Comparison of ENCODE assay signal across 8 mouse cellular contexts in genomic region chr8:45333493-45333892, GRCm38 (mm10). TPM values are rescaled to one million over a fixed set of nuclear protein-coding genes. Genes with fewer than 3 reads are reported as not detected.
A peak's percentile ranks its signal among the peaks of the same experiment; 100 is the strongest.
DNase-seq lines count a peak whose midpoint lies in the region; ATAC-seq lines count a peak whose summit lies in the region.

No protein-coding gene starts in this region.

- H3K9me3 ChIP-seq in forebrain, embryonic 14.5 days (replicated peaks; ENCODE audit: control insufficient read depth, low read length), result no peaks in the 10 kb centered on the region
- H3K9me3 ChIP-seq in hindbrain, embryonic 16.5 days (ENCODE audit: control insufficient read depth, low read length), result no peaks in the 10 kb centered on the region
- no peaks in the 10 kb centered on the region for H3K9me3 ChIP-seq in lung, embryonic 16.5 days (ENCODE audit: control insufficient read depth, low read length)
- H3K9me3 ChIP-seq in neural tube, embryonic 15.5 days (replicated peaks), result no peaks in the 10 kb centered on the region

- H3K36me3 ChIP-seq in forebrain, embryonic 14.5 days (ENCODE audit: control insufficient read depth, insufficient read depth, low read length), result no peaks in the 10 kb centered on the region
- no peaks in the 10 kb centered on the region for H3K36me3 ChIP-seq in hindbrain, embryonic 16.5 days (ENCODE audit: control insufficient read depth, insufficient read depth, low read length)
- H3K36me3 ChIP-seq in lung, embryonic 16.5 days (ENCODE audit: control insufficient read depth, insufficient read depth, low read length), result no peaks in the 10 kb centered on the region
- H3K36me3 ChIP-seq in neural tube, embryonic 15.5 days, result no peaks in the 10 kb centered on the region

- H3K4me3 ChIP-seq in forebrain, embryonic 14.5 days (ENCODE audit: low read depth, low read length), result peak overlapping the region; percentile 56
- H3K4me3 ChIP-seq in hindbrain, embryonic 16.5 days (ENCODE audit: low read length), result peak overlapping the region; percentile 56
- H3K4me3 ChIP-seq in lung, embryonic 16.5 days (ENCODE audit: low read length), result peak overlapping the region; percentile 73
- peak overlapping the region; percentile 52 for H3K4me3 ChIP-seq in neural tube, embryonic 15.5 days (replicated peaks)

- peak; percentile 5 to 7 for DNase-seq in left cerebral cortex, postnatal 36 days (ENCODE audit: low spot score in 2 of 2)
- DNase-seq in left cerebral cortex, postnatal 4 days, result no peak
- peak; percentile 57 for DNase-seq in adrenal gland, postnatal 10 days
- peak; percentile 4 for DNase-seq in forebrain, embryonic 14.5 days (ENCODE audit: low spot score)

- peak overlapping the region; percentile 69 for H3K9ac ChIP-seq in forebrain, embryonic 14.5 days (ENCODE audit: low read length)
- 0 out of 2 replicates have a peak overlapping the region, but pooled peaks have one; percentile 2 for H3K9ac ChIP-seq in hindbrain, embryonic 16.5 days (ENCODE audit: low read depth, low read length)
- H3K9ac ChIP-seq in lung, embryonic 16.5 days (ENCODE audit: low read length), result peak overlapping the region; percentile 75
- H3K9ac ChIP-seq in neural tube, embryonic 15.5 days (replicated peaks), result peak overlapping the region; percentile 54

- peak; percentile 16; the same call in 1 of the 2 replicates for ATAC-seq in forebrain, embryonic 14.5 days
- peak; percentile 63 for ATAC-seq in hindbrain, embryonic 16.5 days
- peak; percentile 61 for ATAC-seq in lung, embryonic 16.5 days (ENCODE audit: low read depth)
- ATAC-seq in neural tube, embryonic 15.5 days (ENCODE audit: low FRiP score), result peak; percentile 32; the same call in 1 of the 2 replicates
- no peak for ATAC-seq in CD4-positive, CD25-positive, alpha-beta regulatory T cell, adult 4 months

- intact Hi-C loops in left cerebral cortex, postnatal 36 days (cut with DNase I), result no loop called here
- intact Hi-C loops in left cerebral cortex, postnatal 4 days (cut with DNase I), result no loop called here

- WGBS in forebrain, embryonic 14.5 days, result 4% methylated on average over 8 of the region's 8 CpGs
- WGBS in hindbrain, embryonic 16.5 days, result 3% methylated on average over 8 of the region's 8 CpGs
- 2% methylated on average over 8 of the region's 8 CpGs for WGBS in lung, embryonic 16.5 days
- WGBS in neural tube, embryonic 15.5 days, result 3% methylated on average over 8 of the region's 8 CpGs

- H3K4me1 ChIP-seq in forebrain, embryonic 14.5 days (ENCODE audit: control insufficient read depth, insufficient read depth, low read length), result peaks cover 9% of the 10 kb centered on the region
- peaks cover 9% of the 10 kb centered on the region for H3K4me1 ChIP-seq in hindbrain, embryonic 16.5 days (ENCODE audit: control insufficient read depth, insufficient read depth, low read depth, low read length)
- H3K4me1 ChIP-seq in lung, embryonic 16.5 days (replicated peaks; ENCODE audit: control insufficient read depth, insufficient read depth, low read length), result peaks cover 7% of the 10 kb centered on the region; the same call in 1 of the 2 replicates
- peaks cover 12% of the 10 kb centered on the region for H3K4me1 ChIP-seq in neural tube, embryonic 15.5 days

- H3K27ac ChIP-seq in forebrain, embryonic 14.5 days (ENCODE audit: low read depth, low read length), result no peak overlapping the region
- no peak overlapping the region for H3K27ac ChIP-seq in hindbrain, embryonic 16.5 days (ENCODE audit: low read depth, low read length)
- no peak overlapping the region for H3K27ac ChIP-seq in lung, embryonic 16.5 days (ENCODE audit: low read length)
- no peak overlapping the region for H3K27ac ChIP-seq in neural tube, embryonic 15.5 days (replicated peaks)

- H3K4me2 ChIP-seq in forebrain, embryonic 14.5 days (ENCODE audit: low read length), result peak overlapping the region; percentile 93
- H3K4me2 ChIP-seq in hindbrain, embryonic 16.5 days (ENCODE audit: low read length), result peak overlapping the region; percentile 93
- peak overlapping the region; percentile 95 for H3K4me2 ChIP-seq in lung, embryonic 16.5 days (ENCODE audit: low read depth, low read length)
- H3K4me2 ChIP-seq in neural tube, embryonic 15.5 days, result peak overlapping the region; percentile 97

- 0 out of 2 replicates have a peak, but pooled peaks cover 2% of the 10 kb centered on the region for H3K27me3 ChIP-seq in forebrain, embryonic 14.5 days (replicated peaks; ENCODE audit: control insufficient read depth, insufficient read depth, low read length)
- H3K27me3 ChIP-seq in hindbrain, embryonic 16.5 days (replicated peaks; ENCODE audit: control insufficient read depth, insufficient read depth, low read length), result no peaks in the 10 kb centered on the region
- no peaks in the 10 kb centered on the region for H3K27me3 ChIP-seq in lung, embryonic 16.5 days (ENCODE audit: control insufficient read depth, insufficient read depth, low read depth, low read length)
- H3K27me3 ChIP-seq in neural tube, embryonic 15.5 days (replicated peaks), result peaks cover 14% of the 10 kb centered on the region

RNA-seq across cellular contexts. Expression of gene Cyp4v3, which starts 0.5 kb away (rescaled TPM):
- 1 to 10 TPM; 5.7 to 6.3 TPM for total RNA-seq in left cerebral cortex, postnatal 36 days (2021)
- 1 to 10 TPM; 2.7 to 3.0 TPM for total RNA-seq in left cerebral cortex, postnatal 4 days (2021)
- total RNA-seq in adrenal gland, postnatal 10 days (2021), result 10 to 100 TPM; 11.7 to 15.1 TPM
- polyA plus RNA-seq in forebrain, embryonic 14.5 days (2014; fragmentation: Nextera tagmentation; extraction: Ambion mirVana), result 0.70 and 1.1 TPM in 2 replicates
- 1.5 TPM in 2 replicates for polyA plus RNA-seq in hindbrain, embryonic 16.5 days (2015; fragmentation: Nextera tagmentation; extraction: Ambion mirVana)
- polyA plus RNA-seq in lung, embryonic 16.5 days (2015; fragmentation: Nextera tagmentation; extraction: Ambion mirVana), result 1.4 and 1.9 TPM in 2 replicates
- 1.5 and 1.8 TPM in 2 replicates for polyA plus RNA-seq in neural tube, embryonic 15.5 days (2015; fragmentation: Nextera tagmentation; extraction: Ambion mirVana)
- polyA plus RNA-seq in CD4-positive, CD25-positive, alpha-beta regulatory T cell, adult 4 months (2017; shearing (Covaris generic)), result 10 to 100 TPM; 15.4 to 17.4 TPM

RNA-seq across cellular contexts. Expression of gene Gm45753, which starts 25.2 kb away (rescaled TPM):
- not detected for total RNA-seq in left cerebral cortex, postnatal 36 days (2021)
- total RNA-seq in left cerebral cortex, postnatal 4 days (2021), result not detected
- 10 to 100 TPM in 1 of 2 experiments, 1 to 10 TPM in 1; 5.7 to 10.9 TPM for total RNA-seq in adrenal gland, postnatal 10 days (2021)
- polyA plus RNA-seq in forebrain, embryonic 14.5 days (2014; fragmentation: Nextera tagmentation; extraction: Ambion mirVana), result not detected in 2 replicates
- polyA plus RNA-seq in hindbrain, embryonic 16.5 days (2015; fragmentation: Nextera tagmentation; extraction: Ambion mirVana), result not detected in 2 replicates
- 0.10 TPM in 1 of 2 replicates, not detected in the other for polyA plus RNA-seq in lung, embryonic 16.5 days (2015; fragmentation: Nextera tagmentation; extraction: Ambion mirVana)
- 0.11 TPM in 1 of 2 replicates, not detected in the other for polyA plus RNA-seq in neural tube, embryonic 15.5 days (2015; fragmentation: Nextera tagmentation; extraction: Ambion mirVana)
- not detected for polyA plus RNA-seq in CD4-positive, CD25-positive, alpha-beta regulatory T cell, adult 4 months (2017; shearing (Covaris generic))

RNA-seq across cellular contexts. Expression of gene Klkb1, which starts 38.8 kb away (rescaled TPM):
- not detected for total RNA-seq in left cerebral cortex, postnatal 36 days (2021)
- total RNA-seq in left cerebral cortex, postnatal 4 days (2021), result under 1 TPM in 1 of 2 experiments, not detected in 1; 0.10 TPM
- total RNA-seq in adrenal gland, postnatal 10 days (2021), result 10 to 100 TPM in 1 of 2 experiments, 1 to 10 TPM in 1; 5.3 to 11.7 TPM
- not detected in 2 replicates for polyA plus RNA-seq in forebrain, embryonic 14.5 days (2014; fragmentation: Nextera tagmentation; extraction: Ambion mirVana)
- polyA plus RNA-seq in hindbrain, embryonic 16.5 days (2015; fragmentation: Nextera tagmentation; extraction: Ambion mirVana), result 0.06 TPM in 1 of 2 replicates, not detected in the other
- polyA plus RNA-seq in lung, embryonic 16.5 days (2015; fragmentation: Nextera tagmentation; extraction: Ambion mirVana), result 0.03 and 0.39 TPM in 2 replicates
- polyA plus RNA-seq in neural tube, embryonic 15.5 days (2015; fragmentation: Nextera tagmentation; extraction: Ambion mirVana), result 0.09 TPM in 1 of 2 replicates, not detected in the other
- polyA plus RNA-seq in CD4-positive, CD25-positive, alpha-beta regulatory T cell, adult 4 months (2017; shearing (Covaris generic)), result under 1 TPM in 1 of 2 experiments, not detected in 1; 0.43 TPM

RNA-seq across cellular contexts. Expression of gene Fam149a, which starts 48.6 kb away (rescaled TPM):
- total RNA-seq in left cerebral cortex, postnatal 36 days (2021), result 10 to 100 TPM; 20.7 to 25.3 TPM
- 10 to 100 TPM; 21.0 to 22.6 TPM for total RNA-seq in left cerebral cortex, postnatal 4 days (2021)
- total RNA-seq in adrenal gland, postnatal 10 days (2021), result 1 to 10 TPM; 7.9 to 8.7 TPM
- 4.0 and 5.4 TPM in 2 replicates for polyA plus RNA-seq in forebrain, embryonic 14.5 days (2014; fragmentation: Nextera tagmentation; extraction: Ambion mirVana)
- polyA plus RNA-seq in hindbrain, embryonic 16.5 days (2015; fragmentation: Nextera tagmentation; extraction: Ambion mirVana), result 14.2 and 15.7 TPM in 2 replicates
- 8.7 and 9.8 TPM in 2 replicates for polyA plus RNA-seq in lung, embryonic 16.5 days (2015; fragmentation: Nextera tagmentation; extraction: Ambion mirVana)
- 11.7 and 13.3 TPM in 2 replicates for polyA plus RNA-seq in neural tube, embryonic 15.5 days (2015; fragmentation: Nextera tagmentation; extraction: Ambion mirVana)
- not detected for polyA plus RNA-seq in CD4-positive, CD25-positive, alpha-beta regulatory T cell, adult 4 months (2017; shearing (Covaris generic))

Comparison
In these comparisons a context has a peak if more than half of its experiments do, and no peak if none do; other contexts are left out.
1. H3K9ac ChIP-seq: peak in every context shown above with its lines; median percentile 75 in lung, embryonic 16.5 days; 69 in forebrain, embryonic 14.5 days; 54 in neural tube, embryonic 15.5 days; 2 in hindbrain, embryonic 16.5 days.